8 mouse cellular contexts compared by ENCODE assay signal in the genomic region with DNA sequence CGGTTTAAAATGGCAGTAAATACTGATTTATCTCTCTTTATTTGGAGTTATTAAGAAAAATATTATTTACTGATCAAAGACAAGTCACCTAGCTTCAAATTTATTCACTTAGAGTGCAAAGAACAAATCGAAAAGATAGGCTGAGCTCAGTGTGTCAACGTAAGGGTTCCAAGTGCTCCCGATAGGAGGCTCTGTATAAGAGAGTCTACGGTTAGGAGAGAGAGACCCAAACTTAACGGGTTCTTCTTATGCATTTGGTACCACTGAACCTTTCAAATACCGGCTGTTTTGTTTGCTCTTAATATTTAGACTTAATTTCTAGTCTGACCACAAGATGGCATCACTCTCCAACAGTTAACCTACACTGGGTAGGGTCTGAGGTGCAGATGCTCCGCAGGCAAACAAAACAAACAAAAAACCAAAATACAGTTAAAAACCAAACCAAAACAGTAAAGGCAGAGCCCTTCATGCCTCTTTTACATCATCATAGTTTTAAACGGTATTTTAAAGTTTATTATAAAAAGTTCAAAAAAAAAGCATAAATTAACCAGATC.
A peak's percentile ranks its signal among the peaks of the same experiment; 100 is the strongest.
DNase-seq lines count a peak whose midpoint lies in the region; ATAC-seq lines count a peak whose summit lies in the region.

No protein-coding gene starts in this region.

- H3K4me1 ChIP-seq in neural tube, embryonic 11.5 days (ENCODE audit: control insufficient read depth, insufficient read depth, low read length) = no peaks in the 10 kb centered on the region
- no peaks in the 10 kb centered on the region for H3K4me1 ChIP-seq in neural tube, embryonic 14.5 days (ENCODE audit: control insufficient read depth, insufficient read depth, low read length)

- H3K4me2 ChIP-seq in neural tube, embryonic 11.5 days (ENCODE audit: low read depth) = no peak overlapping the region
- no peak overlapping the region for H3K4me2 ChIP-seq in neural tube, embryonic 14.5 days (ENCODE audit: low read depth, low read length)

- H3K9ac ChIP-seq in neural tube, embryonic 11.5 days (ENCODE audit: low read length) = no peak overlapping the region
- no peak overlapping the region for H3K9ac ChIP-seq in neural tube, embryonic 14.5 days (replicated peaks; ENCODE audit: low read depth, low read length)

- no peak overlapping the region for H3K27ac ChIP-seq in neural tube, embryonic 11.5 days (ENCODE audit: low read depth, low read length)
- no peak overlapping the region for H3K27ac ChIP-seq in neural tube, embryonic 14.5 days (ENCODE audit: low read depth, low read length)

- WGBS in neural tube, embryonic 11.5 days = 39% methylated on average over 9 of the region's 9 CpGs
- 36% methylated on average over 9 of the region's 9 CpGs for WGBS in neural tube, embryonic 14.5 days

- H3K27me3 ChIP-seq in neural tube, embryonic 11.5 days (ENCODE audit: control insufficient read depth, insufficient read depth, low read length) = no peaks in the 10 kb centered on the region
- no peaks in the 10 kb centered on the region for H3K27me3 ChIP-seq in neural tube, embryonic 14.5 days (ENCODE audit: control insufficient read depth, insufficient read depth, low read length)

- H3K4me3 ChIP-seq in neural tube, embryonic 11.5 days (ENCODE audit: low read depth, low read length) = no peak overlapping the region
- no peak overlapping the region for H3K4me3 ChIP-seq in neural tube, embryonic 14.5 days (ENCODE audit: low read depth, low read length)

- DNase-seq in cerebellum, postnatal 14 days = peak; percentile 24 to 49
- no peak for DNase-seq in cerebellum, postnatal 36 days
- DNase-seq in neural tube, embryonic 11.5 days (ENCODE audit: low spot score) = no peak
- DNase-seq in neural tube, embryonic 10.5 days (ENCODE audit: extremely low spot score, low spot score) = no peak
- DNase-seq in left cerebral cortex, adult 18-20 months (ENCODE audit: low spot score in 2 of 2) = no peak

- no peaks in the 10 kb centered on the region for H3K36me3 ChIP-seq in neural tube, embryonic 11.5 days (ENCODE audit: control insufficient read depth, insufficient read depth, low read length)
- no peaks in the 10 kb centered on the region for H3K36me3 ChIP-seq in neural tube, embryonic 14.5 days (ENCODE audit: control insufficient read depth, insufficient read depth, low read length)

- ATAC-seq in neural tube, embryonic 11.5 days (ENCODE audit: insufficient read depth, low FRiP score, low TSS enrichment) = peak; percentile 68
- peak; percentile 33; the same call in 1 of the 2 replicates for ATAC-seq in granulocyte monocyte progenitor cell, adult 5-6 weeks (replicated peaks; ENCODE audit: poor library complexity, severe bottlenecking)
- ATAC-seq in neural tube, embryonic 14.5 days (ENCODE audit: low read depth) = peak; percentile 80
- no peak for ATAC-seq in activated CD4-positive, CD25-positive, alpha-beta regulatory T cell, adult 4 months

- no peaks in the 10 kb centered on the region for H3K9me3 ChIP-seq in neural tube, embryonic 11.5 days (ENCODE audit: control insufficient read depth, low read length)
- H3K9me3 ChIP-seq in neural tube, embryonic 14.5 days (ENCODE audit: control insufficient read depth, low read length) = no peaks in the 10 kb centered on the region

Comparison
In these comparisons a context has a peak if more than half of its experiments do, and no peak if none do; other contexts are left out.
1. DNase-seq: peak in cerebellum, postnatal 14 days (2 of 2); none in cerebellum, postnatal 36 days (0 of 2), neural tube, embryonic 11.5 days (single experiment), neural tube, embryonic 10.5 days (single experiment) and left cerebral cortex, adult 18-20 months (0 of 2).